ENCODE assay signal across 28 mouse cellular contexts in the genomic region with DNA sequence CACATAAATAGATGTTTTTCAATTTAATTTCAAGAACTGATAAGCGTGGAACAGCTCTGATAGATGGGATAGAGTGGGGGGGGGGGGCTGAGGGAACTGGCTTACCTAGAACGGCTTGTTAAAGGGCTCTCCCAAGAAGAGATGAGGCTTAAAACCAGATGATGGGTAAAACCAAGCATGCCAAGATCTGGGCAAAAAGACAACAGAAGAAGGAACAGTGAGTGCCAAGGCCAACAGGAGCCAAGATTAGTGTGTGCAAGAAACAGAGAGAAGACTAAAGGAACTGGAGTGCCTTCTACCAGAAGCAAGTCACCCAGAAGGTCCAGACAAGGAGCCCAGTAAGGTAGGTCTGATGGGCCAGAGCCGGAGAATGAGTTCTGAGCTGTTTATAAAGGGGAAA. TPM values are rescaled to one million over a fixed set of nuclear protein-coding genes. Genes with fewer than 3 reads are reported as not detected.
"Had no signal": no experiment of that assay in that cellular context is flagged by ENCODE, and none has a peak within 500 bp of the region (broad histone marks: within the 10 kb centered on the region; RNA-seq: fewer than 3 reads in every experiment).

A gene (plus strand): TSS at position 301 of the 400 bp plus-strand sequence.

- H3K9ac ChIP-seq: heart, embryonic 13.5 days; heart, embryonic 15.5 days; hindbrain, embryonic 13.5 days; kidney, embryonic 15.5 days; limb, embryonic 12.5 days; liver, embryonic 13.5 days had no signal

- DNase-seq: gastrocnemius, postnatal 14 days; gastrocnemius, postnatal 36 days; heart, adult 2 months; heart, postnatal 14 days; heart, postnatal 36 days; kidney, adult 11 months; kidney, adult 2 months; kidney, adult 9 months; kidney, postnatal 14 days; kidney, postnatal 36 days; liver; liver, embryonic 13.5 days had no signal

- H3K27me3 ChIP-seq: heart, embryonic 13.5 days; heart, embryonic 15.5 days; hindbrain, embryonic 13.5 days; kidney, embryonic 15.5 days; limb, embryonic 12.5 days; liver, embryonic 13.5 days had no signal

- H3K36me3 ChIP-seq: heart, embryonic 13.5 days; heart, embryonic 15.5 days; hindbrain, embryonic 13.5 days; kidney, embryonic 15.5 days; limb, embryonic 10.5 days; limb, embryonic 12.5 days; liver, embryonic 13.5 days had no signal

- H3K4me2 ChIP-seq: heart, embryonic 11.5 days; heart, embryonic 13.5 days; heart, embryonic 15.5 days; hindbrain, embryonic 13.5 days; kidney, embryonic 15.5 days; limb, embryonic 12.5 days; liver, embryonic 11.5 days; liver, embryonic 13.5 days had no signal

- ATAC-seq: hindbrain, embryonic 16.5 days; inflammation-experienced regulatory T-cells, adult 6 months had no signal

- H3K4me3 ChIP-seq: heart, adult 2 months; heart, embryonic 13.5 days; heart, embryonic 15.5 days; hindbrain, embryonic 13.5 days; kidney, embryonic 15.5 days; layer of hippocampus, adult 2 months; left cerebral cortex, adult 2 months; limb, embryonic 10.5 days; limb, embryonic 12.5 days; liver, embryonic 13.5 days had no signal

- H3K9me3 ChIP-seq: heart, embryonic 13.5 days; heart, embryonic 15.5 days; hindbrain, embryonic 13.5 days; kidney, embryonic 15.5 days; limb, embryonic 10.5 days; limb, embryonic 12.5 days; liver, embryonic 13.5 days had no signal

- H3K4me1 ChIP-seq: heart, embryonic 13.5 days; heart, embryonic 15.5 days; hindbrain, embryonic 13.5 days; kidney, embryonic 15.5 days; limb, embryonic 10.5 days; limb, embryonic 12.5 days; liver, embryonic 13.5 days had no signal

- H3K27ac ChIP-seq: heart, adult 2 months; heart, embryonic 13.5 days; heart, embryonic 15.5 days; hindbrain, embryonic 13.5 days; kidney, embryonic 15.5 days; kidney, postnatal 0 days; layer of hippocampus, adult 2 months; left cerebral cortex, adult 2 months; limb, embryonic 10.5 days; limb, embryonic 12.5 days; liver, embryonic 13.5 days had no signal

RNA-seq across cellular contexts. Expression of the gene that starts here (rescaled TPM):
- total RNA-seq: gastrocnemius, adult 18-20 months; gastrocnemius, adult 8-10 months; gastrocnemius, postnatal 14 days; gastrocnemius, postnatal 36 days; hematopoietic stem cell, adult 5-6 weeks had no signal
- polyA plus RNA-seq: heart, embryonic 13.5 days; hindbrain, embryonic 13.5 days; inflammation-experienced regulatory T-cells, adult 6 months; limb, embryonic 10.5 days; limb, embryonic 12.5 days; liver, embryonic 11.5 days had no signal
